Mouse (Mus musculus): ENCODE measurements at regions not wholly inside any gene's neighbourhood (a gene's known extent, or its start where the extent isn't known, plus 50 kb on each side); places are given as distances from the start of the nearest gene placed in this dataset.

- TF ChIP-seq POLR2A (IDR thresholded peaks at IDR 0.05; ENCODE audit: low read depth, low read length) = no peak
- TF ChIP-seq CTCF (conservative IDR thresholded peaks at IDR 0.05; ENCODE audit: insufficient read depth, insufficient read length, low read depth, low read length) = no peak
Observed at GRCm38 (mm10) chr3:77112969-77113368, 1038.9 kb downstream of the Fstl5 start.

Measured in kidney, adult 2 months (tissue).